Mouse (Mus musculus): ENCODE results near the gene Scn8a.

Scn8a gene

DNA sequence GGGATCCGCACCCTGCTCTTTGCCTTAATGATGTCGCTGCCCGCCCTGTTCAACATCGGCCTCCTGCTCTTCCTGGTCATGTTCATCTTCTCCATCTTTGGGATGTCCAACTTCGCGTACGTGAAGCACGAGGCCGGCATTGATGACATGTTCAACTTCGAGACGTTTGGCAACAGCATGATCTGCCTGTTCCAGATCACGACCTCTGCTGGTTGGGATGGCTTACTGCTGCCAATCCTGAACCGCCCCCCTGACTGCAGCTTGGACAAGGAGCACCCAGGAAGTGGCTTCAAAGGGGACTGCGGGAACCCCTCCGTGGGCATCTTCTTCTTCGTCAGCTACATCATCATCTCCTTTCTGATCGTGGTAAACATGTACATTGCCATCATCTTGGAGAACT, 170.0 kb downstream of the Scn8a start:
- DNase-seq (ENCODE audit: low spot score in 2 of 2) = no peak

DNA sequence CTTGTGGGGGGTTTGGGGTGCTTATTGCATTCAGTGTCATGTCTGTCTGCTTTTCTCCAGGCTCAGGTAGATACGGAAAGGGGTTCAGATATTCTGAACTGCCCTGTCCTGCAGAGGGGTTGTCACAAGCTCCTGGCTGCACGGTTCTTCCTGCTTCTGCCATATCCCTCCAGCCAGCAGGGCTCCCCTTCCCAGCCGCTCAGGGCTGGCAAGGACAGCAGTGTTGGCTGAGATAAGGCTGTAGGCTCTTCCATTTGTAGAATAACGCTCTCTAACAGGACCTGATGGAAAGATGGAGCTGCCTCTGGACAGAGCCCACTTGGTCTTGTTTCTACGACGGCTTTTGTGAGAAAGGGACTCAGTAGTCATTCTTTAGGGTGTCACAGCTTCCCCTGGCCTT, 172.3 kb downstream of the Scn8a start:
- DNase-seq (ENCODE audit: low spot score in 2 of 2) = no peak

DNA sequence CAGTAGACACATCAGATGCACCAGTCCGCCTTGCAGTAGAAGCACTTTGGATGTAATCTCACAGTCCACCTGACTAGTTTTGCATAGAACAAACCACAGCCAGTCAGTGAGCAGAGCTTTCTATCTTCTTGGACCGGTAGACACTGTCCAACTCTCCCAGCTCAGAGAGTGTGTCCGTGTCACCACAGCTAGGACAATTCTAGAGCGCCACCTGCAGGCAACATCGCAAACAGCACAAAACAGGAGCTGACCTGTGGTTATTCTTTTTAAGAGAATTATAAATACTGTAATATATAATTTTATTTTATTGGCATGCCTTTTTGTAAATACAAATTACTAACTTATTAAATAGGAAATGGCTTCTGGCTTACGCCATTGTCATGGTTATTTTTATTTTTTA, 173.0 kb downstream of the Scn8a start:
- peak in 1 of 2 experiments; percentile 71 for DNase-seq (ENCODE audit: low spot score in 2 of 2)

DNA sequence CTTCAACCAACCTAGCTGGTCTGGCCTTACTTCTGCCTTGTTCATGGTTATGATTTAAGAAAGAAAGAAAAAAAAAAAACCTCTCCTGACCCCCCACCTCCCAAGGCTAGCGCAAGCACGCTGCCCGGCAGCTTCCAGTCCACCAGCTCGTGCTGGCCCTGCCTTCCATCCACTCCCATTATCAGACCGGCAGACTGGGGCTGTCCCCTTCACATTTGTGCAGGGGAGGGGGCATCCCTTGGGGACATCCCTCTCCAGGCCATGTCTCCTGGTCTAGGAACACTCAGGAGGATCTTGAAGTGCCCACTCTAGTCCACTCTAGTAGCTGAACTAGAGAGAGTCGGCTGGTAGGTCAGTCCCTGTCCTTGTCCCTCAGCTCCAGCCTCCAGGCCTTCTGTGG, 174.9 kb downstream of the Scn8a start:
- DNase-seq (ENCODE audit: low spot score in 2 of 2) = no peak

DNA sequence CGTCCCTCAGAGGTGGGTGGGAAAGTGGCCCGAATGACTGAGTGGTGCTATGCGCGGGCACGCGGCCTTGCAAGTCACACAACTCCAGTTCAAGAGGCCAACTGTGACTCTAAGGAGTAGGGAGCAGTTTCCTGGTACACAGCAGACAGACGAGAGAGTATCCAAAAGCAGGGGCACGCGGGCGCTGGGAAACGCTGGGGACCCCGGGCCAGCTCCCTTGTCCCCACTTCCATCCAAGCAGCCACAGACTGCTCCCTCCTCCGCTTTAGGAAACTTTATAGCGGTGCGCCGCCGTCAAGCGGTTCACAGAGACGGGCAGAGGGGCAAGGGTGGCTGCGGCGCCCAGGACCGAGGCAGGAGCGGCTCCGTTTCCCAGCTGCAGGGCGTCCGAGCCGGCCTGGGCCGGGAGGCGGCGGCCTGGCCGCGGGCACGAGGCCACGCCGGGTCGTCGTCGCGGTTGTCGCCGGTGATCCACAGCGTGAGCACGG, 176.4 kb downstream of the Scn8a start:
- no peak for DNase-seq (ENCODE audit: low spot score in 2 of 2)

DNA sequence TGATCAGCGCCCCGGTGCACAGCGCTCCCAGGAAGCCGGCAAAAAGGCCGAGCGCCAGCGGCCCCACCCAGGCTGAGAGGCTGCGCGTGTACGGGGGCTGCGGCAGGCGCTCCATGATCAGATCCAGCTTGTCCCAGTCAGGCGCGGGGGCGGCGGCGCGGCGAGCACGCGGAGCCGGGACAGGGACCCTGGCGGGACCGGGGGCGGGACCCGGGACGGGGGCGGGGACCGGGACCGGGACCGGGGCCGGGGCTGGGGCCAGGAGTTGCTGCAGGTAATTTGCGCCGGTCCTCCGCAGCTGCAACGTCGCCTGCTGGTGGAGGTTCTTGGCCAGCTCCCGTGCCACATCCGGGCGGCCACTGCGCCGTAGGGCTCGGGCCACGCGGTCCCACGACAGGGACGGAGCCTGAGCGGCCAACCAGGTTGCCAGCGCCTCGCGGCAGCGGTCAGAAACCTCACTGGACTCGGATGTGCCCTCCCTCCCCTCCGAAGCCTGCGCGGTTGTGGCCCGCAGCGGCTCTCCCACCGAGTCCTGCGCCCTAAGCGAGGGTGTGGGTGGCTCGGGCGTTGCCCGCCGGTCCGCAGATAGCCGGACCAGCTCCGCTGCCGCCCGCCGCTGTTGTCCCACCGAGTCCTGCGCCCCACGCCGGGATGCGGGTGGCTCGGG, 177.0 kb downstream of the Scn8a start:
- DNase-seq (ENCODE audit: low spot score in 2 of 2) = peak in 1 of 2 experiments; percentile 38

DNA sequence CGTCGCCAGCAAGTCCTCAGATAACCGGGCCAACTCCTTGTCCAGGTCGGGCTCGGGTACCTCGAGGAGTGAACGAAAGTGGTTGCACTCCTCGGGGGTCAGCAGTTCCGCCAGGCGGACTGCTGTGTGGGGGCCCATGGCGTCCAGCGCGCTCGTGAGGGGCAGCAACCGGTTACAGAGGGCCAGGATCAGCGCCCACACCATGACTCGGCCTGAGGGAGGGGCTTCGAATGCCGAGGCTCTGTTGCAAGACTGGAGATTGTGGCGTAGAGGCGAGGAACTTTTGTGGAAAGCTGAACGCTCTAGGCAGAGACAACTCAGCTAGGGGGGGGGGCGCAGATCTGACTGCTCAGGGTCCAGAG, 177.5 kb downstream of the Scn8a start, which contains the start of gene Gm47841:
Gm47841 (minus strand) TSS at position 204 of the 362 bp plus-strand sequence.
- DNase-seq (ENCODE audit: low spot score in 2 of 2) = no peak

DNA sequence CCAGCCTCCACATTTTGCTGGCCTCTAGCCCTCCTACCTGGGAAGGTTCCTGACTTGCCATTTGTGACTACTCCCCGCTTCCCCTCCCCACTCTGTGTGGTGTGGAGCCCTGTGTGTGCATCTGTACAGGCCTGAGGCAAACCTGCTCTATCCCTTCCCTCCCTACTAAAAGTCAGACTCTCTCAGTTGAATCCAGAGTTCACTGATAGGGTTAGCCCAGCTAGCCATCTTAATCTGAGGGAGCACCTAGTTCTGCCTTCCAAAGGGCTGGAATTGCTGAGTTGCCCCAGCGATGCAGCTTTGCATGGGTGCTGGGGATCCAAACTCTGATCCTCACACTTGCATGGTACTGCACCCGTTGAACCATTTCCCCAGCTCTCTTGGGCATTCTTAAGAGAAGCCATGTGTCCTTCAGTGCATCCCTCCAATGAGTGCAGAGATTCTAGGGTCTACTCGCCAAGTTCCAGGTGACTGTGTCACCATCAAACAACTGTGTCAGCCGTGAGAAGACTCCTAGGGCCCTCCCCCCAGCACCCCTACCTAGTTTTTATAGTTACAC, 178.8 kb downstream of the Scn8a start:
- DNase-seq (ENCODE audit: low spot score in 2 of 2) = no peak

DNA sequence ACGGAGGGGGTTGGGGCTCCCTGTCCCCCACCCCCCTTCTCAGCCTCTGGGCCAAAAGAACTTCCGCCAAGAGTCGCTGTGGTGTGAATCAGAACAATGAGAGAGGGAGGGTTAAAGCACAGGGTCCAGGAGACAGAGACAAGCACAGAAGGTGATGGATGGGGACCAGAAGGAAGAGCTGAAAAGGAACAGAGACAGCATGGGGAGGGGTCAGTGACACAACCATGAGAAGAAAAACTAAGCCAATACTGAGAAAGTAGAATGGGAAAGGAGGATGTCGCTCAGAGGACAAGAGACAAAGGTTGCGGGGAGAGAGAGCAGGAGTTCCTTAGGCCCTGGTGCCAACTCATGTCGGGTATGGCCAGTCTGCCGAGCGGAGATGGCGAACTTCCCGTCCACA, 182.2 kb downstream of the Scn8a start:
- DNase-seq (ENCODE audit: low spot score in 2 of 2) = no peak

DNA sequence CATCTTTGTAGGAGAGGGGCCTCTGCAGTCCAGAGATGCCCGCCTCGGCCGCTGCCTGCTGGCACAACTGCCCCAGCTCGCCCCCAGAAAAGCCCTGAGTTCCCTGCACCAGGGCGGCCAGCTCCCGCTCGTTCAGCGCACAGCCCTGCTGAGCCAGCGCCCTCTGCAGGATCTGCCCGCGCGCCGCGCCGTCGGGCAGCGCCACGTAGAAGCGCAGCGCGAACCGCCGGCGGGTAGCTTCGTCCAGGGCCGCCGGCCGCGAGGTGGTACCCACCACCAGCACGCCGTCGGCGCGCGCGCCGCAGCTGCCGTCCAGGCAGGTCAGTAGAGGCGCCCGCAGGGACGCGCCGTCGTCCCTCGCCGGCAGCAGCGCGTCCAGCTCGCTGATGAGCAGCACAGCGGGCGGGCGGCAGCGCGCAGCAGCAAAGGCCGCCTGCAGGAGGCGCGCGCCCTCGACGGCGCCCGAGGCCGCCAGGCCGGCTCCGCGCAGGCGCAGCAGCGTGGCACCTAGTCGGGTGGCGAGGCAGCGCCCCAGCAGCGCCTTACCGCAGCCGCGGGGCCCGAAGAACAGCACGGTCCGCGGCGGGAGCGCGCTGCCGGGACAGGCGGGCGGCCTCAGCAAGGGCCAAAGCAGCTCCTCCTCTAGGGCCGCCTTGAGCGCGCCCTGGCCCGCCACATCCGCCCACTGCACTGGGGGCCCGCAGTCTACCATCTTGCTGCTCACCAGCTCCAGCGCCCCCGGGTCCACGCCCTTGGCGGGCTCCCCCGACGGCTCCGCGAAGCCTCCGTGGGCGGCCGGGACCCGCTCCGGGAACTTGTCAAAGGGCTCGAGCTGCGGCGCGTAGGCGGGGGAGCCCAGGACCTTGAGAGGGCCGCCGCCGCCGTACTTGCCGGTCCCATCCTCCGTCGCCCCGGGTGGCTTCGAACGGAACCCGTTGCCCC, 183.2 kb downstream of the Scn8a start:
- DNase-seq (ENCODE audit: low spot score in 2 of 2) = peak in 1 of 2 experiments; percentile 30

DNA sequence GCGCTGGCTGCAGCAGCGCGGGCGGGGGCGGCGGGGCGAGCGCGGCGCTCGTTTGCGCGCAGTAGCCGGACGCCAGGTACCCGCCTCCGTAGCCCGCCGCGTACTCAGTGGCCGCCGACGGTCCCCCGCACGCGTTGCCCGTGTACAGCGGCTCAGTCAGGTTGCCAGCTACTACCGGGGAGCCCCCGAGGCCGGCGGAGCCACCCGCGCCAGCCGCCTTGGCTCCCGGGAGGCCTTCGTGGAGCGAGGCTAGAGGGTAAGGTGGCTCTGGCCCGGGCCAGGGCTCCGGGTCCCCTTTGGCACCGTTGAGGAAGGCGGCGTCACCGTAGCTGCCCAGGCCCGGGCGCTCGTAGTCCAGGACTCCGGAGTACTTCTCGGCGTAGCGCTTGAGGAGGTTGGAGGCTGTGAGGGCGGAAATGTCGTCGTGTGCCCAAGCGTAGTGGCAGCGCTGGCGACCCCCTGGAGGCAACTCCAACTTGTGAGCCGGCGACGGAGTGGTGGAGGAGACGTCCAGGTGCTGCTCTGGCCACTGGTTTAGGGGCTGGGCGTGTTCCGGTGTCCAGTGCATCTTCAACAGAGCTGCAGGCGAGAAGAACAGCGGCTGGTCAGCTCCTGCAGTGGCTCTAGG, 184.3 kb downstream of the Scn8a start:
- no peak for DNase-seq (ENCODE audit: low spot score in 2 of 2)

DNA sequence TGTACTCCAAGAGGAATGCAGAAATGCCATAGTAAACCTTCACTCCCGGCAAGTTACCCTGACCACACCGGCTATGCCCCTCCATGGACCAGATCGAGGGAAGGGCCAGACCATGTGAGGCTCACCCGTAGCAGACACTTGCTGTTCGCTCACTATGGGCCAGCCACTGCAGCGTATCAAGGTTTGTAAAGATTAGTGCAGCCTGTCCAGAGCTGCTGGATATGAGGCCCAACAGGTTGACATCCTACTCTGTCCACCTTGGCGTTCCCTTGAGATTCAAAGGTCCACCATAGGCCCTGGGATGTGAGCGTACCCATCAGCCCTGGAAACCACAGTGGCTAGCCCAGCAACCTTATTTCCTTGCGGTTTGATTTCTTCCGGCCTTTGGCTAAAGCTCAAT, 184.9 kb downstream of the Scn8a start:
- DNase-seq (ENCODE audit: low spot score in 2 of 2) = no peak

DNA sequence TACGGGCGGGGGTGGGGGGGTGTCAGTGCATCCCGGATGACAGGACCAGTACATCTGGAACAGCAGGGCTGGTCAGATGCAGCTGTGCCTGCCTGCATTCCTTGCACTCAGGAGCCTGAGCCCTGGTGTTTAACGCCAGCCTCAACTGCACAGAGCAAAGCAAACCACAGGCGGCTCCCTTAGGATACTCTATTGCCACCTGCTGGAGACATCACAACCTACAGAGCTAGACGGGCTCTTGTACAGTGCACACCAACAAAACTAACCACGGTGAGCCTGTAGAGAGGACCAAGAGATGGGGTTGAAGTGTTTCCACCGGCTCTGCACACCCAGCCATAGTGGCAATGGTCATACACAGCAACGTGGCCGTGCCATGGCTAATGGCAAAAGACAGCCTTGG, 186.6 kb downstream of the Scn8a start:
- DNase-seq (ENCODE audit: low spot score in 2 of 2) = peak in 1 of 2 experiments; percentile 43

DNA sequence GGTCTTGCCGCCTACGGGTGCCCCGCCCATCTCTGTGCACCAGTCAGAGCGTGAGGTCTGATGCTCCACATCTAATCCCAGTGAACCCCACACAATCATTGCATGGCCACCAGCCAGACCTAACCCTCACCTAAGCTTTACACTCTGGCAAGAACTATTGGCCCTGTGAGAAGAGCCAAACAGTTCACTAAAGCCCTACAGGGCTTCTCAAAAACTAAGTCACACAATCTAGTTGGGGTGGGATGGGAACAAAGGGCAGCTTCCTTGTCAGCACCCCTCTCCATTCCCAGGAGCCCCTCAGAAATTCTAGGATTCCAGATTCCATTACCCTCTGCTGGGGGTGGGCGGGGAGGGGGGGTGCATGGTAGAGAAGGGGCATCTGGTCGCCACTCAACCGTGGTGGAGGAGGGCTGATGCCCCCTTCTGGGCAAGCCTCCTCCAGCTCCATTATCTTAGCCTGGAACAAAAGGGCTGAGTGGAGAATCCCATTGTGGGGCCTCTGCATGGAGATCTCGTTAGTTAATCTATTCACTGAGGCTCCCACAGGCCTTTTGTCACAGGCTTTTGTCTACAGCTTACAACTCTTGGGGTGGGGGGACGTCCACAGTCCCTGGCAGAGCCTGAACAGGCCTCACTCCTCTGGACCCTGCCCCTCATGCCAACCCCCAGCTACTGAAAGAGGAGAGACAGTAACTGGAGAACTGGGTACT, 190.1 kb downstream of the Scn8a start:
- DNase-seq (ENCODE audit: low spot score in 2 of 2) = no peak

DNA sequence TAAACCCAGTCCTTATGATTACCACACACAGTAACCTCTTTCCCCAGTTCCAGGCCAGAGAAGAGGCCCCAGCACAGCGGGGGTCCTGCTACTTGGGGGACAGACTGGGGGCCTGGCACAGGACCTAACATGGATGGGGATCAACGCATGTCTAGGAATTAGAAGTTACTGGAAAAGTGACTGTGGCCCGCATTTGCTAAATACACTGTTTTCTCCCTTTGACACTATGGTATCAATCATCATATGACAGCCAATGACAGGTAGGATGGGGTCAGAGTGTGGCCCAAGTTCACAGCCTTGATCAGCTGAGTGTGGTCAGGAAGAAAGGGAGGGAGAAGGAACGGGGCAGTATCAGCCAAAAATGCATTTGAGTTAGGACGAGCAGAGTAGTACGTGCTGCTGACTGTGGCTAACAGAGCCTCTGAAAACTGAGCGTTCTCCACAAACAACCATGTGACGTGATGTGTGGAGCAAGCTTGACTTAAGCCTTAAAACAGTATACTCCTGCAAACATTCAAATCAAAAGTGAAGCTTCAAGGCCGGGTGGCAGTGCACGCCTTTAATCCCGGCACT, 190.7 kb downstream of the Scn8a start:
- DNase-seq (ENCODE audit: low spot score in 2 of 2) = no peak

DNA sequence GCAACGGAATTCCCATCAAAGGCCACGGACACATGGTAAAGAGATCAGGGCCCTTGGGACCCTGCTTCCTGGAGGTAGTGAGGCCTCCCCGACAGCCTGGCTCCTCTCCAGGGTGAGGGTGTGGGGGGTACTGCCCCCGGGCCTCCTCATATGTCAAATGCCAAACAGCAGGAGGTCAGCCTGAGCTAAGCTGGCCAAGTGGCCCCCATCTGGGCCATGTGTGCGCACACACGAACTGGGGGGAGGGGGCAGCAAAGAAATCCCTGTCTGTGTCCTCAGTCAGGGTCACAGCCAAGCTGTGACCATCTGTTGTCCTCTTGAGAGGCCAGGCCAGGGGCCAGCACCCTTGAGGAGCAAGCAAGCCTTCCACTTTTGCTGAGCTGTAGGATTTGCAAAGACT, 195.4 kb downstream of the Scn8a start:
- no peak for DNase-seq (ENCODE audit: low spot score in 2 of 2)

DNA sequence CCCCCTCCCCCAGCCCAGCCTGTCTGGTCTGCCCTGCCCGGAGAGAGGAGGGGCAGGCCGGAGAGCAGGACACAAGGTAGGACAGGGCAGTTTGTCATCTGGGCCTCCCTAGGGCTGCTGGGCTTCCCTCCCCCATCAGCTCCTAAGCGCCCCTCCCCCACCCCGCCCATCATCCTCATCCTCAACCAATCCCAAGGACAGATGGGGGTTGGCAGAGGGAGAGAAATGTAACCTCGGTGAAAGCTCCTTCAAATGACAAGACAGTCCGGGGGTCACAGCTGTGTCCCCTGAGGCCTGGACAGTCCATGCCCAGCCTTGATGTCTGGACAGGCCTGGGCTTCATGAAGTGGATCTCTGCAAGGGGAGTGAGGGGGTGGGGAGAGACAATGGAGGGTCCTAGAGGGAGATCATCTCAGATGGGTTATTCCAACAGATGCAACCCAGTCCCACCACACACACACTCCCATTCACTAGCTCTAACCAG, 196.7 kb downstream of the Scn8a start:
- no peak for DNase-seq (ENCODE audit: low spot score in 2 of 2)

DNA sequence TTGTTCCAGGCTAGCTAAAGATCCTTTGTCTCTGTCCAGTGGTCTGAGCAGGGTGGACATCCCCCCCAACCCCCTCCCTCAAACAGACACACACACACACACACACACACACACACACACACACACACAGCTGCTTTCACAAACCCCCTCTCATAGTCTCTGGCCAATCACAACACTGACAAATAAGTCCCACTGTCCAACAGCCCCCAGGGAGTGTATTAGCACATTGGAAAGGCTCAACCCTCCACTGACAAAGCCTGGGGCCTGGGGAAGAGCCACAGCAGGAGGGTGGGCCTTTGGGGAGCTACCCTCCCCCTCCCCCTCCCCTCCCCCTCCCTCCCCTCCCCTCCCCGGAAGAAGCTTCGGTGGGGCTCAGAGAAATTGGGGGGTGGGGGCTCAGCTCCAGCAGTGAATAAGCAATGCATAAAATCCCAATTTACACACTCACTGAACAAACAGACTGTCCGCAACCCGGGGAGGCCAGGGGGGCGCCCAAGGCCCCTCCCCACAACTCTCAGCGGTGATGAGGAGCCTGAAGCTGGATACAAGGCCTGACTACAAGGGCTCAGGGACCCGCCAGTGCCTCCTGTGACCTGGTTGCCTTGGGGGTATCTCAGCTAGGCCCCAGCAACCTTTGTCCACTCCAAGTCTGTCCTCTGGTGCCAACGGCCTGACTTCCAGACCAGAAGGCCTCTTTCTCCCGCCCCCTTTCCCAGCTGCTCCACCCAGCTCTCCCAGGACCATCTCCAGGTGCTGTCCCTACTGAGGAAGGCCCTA, 197.4 kb downstream of the Scn8a start:
- DNase-seq (ENCODE audit: low spot score in 2 of 2) = no peak

DNA sequence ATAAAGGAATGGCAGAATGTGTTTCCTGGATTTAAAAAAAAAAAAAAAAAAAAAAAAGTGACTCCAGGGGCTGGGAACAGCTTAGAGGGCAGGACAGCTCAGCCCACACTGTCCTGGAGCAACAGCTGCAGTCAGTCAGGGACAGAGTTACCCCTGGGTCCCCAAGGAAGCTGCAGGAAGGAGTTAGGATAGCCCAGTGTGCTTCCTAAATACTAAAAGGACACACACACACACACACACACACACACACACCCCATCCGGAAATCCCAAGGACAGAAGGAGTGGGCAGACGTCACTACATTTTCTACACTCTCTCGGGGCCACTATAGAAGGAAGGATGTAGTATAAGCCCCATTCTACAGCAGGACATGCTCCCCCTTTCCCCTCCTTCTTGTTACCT, 198.4 kb downstream of the Scn8a start:
- DNase-seq (ENCODE audit: low spot score in 2 of 2) = no peak

DNA sequence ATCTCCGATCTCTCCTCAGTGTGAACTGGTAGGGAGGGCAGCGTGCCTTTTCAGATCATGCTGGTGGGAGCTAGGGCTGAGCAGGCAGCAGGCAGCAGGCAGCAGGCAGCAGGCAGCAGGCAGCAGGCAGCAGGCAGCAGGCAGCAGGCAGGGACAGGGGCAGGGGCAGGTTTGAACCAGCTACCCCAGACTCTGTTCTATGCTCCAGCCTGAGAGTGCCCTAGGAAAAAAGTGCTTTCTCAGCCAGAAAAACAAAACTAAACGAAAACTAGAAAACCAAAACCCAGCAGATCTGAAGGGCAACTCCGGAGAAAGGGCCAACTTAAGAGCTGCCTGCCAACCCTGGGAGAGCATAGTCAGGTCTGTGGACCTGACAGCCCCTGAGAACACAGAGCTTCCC, 199.0 kb downstream of the Scn8a start:
- no peak for DNase-seq (ENCODE audit: low spot score in 2 of 2)

Measured in cerebellum, postnatal 4 days (tissue).